Mouse (Mus musculus): Measurements from ENCODE around the gene Rnf144b.
A peak's percentile ranks its signal among the peaks of the same experiment; 100 is the strongest.

The Rnf144b gene

DNA sequence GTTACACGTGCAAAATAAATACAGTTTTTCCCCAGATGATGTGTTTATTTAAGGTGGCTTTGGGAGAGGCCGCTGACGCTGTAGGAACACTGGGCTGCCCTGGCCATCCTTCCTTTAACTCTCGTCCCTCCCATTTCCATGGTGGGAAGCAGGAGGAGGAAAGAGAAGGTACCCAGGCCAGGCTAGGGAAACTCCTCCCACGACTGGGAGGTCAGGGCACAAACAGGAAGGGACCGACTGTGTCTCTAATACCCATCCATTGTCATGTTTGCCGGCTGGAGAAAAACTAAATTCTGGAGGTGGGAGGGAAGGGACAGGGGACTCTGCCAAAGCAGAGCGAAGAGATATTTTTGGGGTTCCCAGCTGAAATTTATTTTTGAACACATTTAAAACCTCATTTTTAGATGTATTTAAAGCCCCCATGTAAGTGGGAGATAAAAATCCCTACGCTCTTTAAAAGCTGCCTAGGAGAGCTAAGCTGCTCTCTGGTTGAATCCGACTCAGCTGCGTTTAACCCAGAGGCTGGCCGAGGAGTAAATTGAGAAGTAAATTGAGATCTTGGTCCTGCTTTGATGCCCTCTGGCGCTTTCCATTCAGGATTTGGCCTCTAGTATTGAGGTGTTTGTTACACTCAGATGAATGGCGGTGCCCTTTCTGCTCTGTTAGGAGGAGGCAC lies 102.3 kb downstream of the Rnf144b start:
- DNase-seq = peak; percentile 46

DNA sequence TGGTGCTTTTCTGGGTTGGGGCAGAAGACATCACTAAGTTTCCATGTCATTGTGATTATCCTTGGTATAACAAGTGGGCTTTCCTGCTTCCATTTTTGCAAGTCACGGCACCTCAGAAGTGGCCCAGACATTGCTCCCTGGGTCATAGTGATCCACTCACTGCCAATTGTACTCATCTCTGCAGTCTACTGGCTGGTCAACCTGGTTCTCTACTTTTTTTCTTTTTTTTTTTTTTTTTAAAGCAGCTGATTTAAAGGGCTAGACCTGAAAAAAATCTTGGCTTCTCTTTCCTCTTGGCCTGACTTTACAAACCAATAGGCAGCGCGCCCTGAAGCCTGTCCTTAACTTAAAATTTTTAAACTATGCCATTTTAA lies 102.9 kb downstream of the Rnf144b start:
- DNase-seq = no peak

DNA sequence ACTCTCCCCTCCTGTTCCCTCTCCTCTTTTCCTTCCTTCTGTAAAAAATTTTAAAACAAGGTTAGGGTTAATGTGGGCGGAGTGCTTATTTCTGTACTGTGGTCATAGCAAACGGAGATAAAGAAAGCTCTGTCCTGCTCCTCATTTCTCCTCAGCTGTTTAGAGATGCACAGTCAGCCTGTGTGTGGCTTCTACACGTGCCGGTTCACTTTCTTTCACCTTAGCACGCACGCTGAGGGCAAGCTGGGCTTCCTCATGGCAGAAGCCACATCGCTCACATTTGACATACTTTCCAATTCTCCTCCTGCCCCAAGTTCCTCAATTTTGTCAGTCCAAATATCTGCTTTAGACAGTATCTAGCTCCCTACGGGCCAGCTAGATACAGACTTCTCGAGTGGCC lies 103.3 kb downstream of the Rnf144b start:
- DNase-seq = no peak

DNA sequence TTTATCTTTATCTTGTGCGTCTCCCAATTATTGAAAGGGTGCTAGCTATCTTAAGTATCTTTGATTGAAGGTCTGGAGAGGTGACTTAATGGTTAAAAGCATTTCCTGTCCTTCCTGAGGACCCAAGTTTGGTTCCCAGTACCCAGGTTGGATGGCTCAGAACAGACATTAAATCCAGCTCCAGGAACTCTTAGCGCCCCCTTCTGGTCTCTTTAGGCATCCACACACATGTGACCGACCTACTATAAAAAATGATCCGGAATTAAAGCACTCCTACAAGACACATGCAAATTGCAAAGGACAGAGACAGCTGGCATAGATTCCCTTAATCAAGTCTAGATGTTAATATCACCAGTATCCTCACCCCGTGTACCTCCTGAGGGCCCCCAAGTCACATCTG lies 104.1 kb downstream of the Rnf144b start:
- no peak for DNase-seq

DNA sequence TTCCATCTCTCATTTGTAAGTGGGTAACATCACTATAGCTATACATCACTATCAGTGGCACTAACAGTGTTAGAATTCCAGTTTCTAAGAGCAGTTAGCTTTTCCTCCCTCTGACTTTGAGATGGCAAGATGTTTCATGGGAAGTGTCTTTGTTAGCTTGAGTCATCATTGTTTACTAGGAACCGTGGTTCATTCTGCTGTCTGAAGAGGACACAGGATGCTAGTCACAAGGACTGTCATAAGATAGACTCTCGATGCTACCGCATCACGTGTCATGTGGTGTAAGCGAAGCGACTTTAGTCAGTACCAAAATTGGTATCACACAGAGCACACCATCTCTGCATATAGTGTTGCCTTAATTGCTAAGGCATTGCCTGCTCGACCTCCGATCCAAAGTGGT lies 105.7 kb downstream of the Rnf144b start:
- DNase-seq = no peak

DNA sequence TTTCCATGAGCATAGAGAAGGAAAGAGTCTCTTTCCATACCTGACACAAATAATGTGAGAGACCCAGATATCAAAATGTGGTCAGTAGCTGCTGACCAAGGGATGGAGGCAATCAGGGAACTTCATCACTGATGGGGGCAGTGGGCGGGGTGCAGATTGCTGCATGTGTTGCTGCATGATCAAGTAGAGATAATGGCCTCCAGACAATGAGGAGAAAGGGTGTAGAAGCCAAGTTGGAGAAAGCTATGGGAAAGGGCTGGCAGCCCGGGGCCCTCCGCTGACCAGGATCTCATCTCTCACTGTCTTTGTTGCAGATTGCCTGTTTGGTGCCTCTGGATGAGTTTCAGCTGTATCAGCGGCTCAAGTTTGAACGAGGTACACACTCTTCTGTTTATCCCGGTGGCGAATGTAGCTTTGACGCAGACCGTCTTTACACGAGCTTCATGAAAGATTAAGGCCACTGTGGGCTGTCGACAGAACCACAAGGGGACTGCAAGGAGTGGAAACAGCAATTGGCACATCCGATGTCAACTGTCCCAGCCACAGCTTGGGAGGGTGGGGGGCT lies 106.3 kb downstream of the Rnf144b start:
- no peak for DNase-seq

DNA sequence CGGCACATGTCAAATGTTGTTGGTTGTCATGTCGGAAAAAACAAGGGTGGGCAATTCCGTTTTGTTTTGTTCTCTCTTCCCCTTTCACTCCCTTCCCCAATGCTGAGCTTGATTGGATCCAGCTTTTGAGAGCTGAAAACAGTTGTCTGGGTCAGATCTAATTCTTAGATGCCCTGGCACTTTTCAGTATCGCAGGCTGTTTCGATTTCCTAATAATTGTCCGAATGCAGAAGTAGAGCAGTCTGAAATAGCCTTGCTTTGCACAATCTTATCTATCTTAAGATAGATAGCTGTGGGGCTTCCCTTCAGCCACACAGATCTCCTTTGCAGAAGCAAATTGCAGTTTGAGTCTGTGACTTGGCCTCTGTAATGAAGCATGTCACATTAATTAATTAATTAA lies 109.7 kb downstream of the Rnf144b start:
- no peak for DNase-seq

DNA sequence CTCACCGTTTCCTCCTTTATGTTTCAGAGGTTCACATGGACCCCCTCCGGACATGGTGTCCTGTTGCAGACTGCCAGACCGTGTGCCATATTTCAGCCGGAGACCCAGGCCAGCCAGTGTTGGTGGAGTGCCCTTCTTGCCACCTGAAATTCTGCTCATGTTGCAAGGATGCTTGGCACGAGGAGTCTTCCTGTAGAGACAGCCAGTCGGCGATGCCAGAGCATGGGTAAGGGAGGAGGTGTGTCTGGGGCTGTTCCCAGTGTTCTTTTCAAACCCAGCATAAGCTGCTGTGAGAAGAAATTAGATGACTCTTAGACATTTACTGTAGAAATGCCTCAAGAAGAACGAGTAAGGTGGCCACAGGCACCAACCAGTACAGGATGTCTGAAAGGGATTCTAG lies 114.9 kb downstream of the Rnf144b start:
- no peak for DNase-seq

DNA sequence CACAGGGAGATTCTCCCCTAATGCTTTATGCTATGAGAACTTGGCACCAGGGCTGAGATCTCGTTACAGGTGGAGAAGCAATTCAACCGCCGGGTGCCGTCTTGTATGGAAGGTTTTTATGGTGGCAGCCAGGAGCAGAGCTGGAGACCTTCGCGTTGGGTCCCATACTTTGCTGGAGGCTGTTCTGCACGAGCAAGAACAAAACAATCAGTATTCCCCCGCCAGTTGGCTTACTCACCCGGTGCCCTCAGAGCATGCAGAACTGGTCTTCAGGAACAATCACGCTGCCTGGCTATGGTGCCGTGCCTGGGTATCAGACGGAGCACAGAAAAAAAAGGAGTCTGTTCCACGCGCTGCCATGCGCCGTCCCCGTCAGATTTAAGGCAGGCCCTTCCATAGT lies 115.7 kb downstream of the Rnf144b start:
- no peak for DNase-seq

DNA sequence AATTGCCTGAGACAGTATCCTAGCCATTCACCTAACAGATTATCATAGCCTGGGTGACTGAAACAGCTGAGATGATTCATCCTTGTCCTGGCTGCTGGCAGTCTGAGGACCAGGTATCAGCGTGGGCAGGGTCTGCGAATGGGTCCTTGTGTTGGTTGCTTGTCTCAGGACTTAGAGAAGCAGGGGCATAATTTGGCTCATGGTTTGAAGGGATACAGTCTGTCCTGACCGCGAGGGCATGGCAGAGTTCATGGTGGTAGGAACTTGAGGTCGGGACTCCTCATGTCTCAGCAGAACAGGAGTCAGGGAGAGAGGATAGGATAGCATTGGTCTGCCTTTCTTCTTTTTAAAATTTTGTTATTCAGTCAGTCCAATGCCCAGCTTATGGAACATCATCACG lies 121.1 kb downstream of the Rnf144b start:
- DNase-seq = no peak

DNA sequence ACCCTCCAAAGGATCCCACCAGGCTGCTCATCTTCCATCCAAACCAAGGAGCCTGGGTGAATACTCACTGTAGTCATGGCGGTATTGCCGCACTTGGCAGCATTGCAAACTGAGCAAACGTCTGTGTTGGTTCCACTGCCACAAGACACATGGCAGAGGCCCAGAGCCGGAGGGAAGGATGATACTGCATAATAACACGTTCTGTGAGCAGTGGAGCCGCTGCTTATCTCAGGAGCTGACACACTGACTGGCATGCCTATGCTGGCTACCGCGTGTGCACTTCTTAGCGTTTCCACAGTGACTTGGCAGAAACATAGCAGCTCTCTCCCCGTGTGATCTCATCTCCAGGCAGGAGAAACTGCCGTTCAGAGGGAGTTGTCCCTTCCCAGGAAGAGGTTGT lies 122.3 kb downstream of the Rnf144b start:
- DNase-seq = no peak

DNA sequence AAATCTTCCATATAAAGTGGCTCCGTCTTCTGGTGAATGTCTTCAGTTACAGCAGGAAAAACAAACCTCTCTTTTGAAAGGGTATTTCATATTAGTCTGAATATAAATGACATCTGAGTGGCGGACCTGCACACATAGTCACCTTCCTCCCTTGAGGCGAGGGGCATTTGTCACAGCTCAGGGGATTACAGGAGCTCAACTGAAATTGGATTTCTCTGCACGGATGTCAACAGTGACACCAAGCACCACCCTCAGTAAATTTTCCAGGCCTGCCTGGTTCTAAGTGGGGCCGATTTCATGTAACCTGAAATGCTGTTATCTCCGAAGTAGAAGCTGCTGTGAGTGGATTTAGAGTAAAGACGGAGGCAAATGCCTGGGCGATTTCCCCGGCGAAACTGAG lies 124.0 kb downstream of the Rnf144b start:
- no peak for DNase-seq

DNA sequence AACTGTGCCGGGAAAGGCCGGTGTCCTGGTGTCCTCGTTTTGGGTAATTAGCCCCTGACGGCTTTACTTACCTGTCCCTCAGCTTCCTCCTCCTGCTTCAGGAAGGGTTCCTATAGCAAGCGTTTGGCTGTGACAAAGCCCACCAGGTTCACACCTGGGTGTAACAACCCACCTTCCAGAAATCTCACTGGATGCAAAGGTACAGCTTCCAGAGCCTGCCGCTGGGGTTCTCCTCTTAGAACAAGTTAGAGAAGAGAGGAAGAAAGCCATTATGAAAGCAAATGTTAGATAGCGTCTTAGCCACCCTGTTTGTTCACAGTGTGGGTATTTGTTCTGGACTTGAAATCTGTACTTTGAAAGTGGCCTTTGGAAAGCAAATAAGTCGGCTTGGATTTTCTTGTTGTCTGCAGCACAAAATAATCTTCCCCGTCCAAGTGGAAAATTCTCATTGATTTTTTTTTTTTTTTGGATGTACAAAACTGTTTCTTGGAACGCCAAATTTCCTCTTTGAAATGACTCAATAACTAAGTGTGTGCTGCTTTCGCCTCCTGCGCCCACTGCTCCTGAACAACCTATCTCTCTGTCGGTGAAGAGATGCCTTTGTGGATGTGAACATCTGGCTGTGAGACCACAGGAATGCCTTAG lies 124.8 kb downstream of the Rnf144b start:
- DNase-seq = no peak

DNA sequence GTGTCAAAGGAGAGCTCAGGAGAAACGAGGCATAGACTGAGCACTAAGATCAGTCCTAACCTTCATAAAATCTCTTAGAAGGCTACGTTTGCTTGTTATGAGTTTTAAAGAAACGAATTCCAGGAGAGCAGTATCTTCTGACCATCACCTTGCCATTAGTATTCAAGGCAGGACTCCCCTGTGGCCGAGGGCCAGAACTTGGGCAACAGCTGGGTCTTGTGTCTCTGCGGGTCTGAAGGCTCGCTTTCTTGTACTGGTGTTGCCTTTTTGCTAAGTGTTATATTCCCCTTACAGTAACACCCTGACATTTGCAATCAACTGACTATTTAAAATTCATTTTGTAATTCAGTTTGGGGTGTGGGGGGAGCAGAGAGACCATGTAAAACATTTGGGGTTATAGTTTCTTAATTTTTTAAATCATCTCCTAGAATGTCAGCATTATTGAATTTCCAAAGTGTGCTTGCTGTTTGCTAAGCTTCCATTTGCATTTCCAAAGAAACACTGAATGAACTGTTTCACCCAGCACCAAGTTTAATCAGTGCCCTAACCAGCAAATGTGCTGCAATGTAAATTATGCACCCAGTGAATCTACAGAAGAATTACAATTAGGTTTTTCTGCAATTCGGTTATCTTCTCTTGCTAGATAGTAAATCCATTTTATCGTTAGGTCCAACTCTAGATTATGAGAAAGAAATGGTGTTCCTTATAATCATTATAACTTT lies 126.0 kb downstream of the Rnf144b start:
- no peak for DNase-seq

DNA sequence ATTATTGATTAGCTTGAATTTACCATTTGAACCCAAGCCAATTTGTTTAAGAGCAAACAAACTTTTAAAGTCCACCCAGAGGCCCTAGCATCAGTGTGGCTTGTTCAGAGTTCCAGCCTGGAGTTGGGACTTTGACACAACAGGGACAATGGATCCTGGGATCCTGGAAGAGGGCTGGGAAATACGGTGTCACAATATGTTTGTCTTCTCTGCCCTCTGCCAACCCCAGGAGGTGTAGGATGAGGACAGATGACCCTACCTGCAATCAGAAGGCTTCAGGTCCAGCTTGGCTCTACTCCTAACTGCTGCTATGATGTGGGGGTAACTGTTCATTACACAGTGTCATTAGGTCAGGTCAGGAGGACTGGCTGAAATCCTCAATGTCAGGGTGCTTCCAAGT lies 128.2 kb downstream of the Rnf144b start:
- DNase-seq = no peak

DNA sequence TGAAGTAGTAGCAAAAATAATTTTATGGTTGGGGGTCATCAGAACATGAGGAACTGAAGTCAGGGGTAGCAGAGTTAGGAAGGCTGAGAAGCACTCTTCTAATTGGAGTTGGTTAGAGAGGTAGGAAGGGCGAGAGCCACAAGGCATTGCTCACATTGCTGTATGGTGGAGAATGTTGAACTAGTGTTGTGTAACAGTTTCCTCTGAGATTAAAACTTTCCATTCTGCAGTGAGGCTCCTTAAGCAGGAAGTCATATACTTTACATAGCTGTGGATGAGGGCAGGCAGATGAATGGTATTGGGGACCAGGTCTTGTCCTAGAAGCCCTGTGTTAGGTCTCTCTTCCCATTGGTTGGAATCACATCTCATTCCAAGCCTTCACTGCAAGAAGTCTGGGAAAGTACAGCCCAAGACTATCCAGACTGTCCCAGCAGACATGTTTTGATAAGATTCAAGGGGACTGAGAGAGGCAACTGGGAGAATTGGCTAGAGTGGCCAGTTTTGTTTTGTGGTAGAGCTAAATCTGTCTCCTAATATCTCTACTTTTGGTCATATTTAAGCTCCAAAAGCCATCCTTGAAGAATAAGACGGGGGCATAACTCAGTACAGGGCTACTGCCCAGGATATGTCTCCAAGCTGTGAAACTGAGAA lies 128.8 kb downstream of the Rnf144b start:
- no peak for DNase-seq

DNA sequence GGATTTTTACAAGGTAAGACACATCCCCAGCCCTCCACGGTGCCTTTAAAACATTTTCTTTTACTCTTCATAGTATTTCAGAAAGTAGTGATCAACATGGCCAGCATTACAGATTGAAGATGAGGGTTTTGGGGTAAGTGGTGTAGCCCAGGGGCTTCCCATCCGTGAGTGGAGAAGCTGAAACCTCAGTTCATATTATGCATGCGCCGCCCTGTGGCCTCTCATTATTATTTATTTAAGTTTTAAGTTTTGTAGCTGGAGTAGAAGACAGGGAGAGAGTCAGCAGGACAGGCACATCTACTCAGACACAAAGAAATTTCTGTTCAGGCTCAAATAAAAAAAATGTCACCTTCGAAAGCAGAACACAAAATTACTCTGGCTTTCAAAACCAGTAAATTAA lies 131.3 kb downstream of the Rnf144b start:
- DNase-seq = no peak

DNA sequence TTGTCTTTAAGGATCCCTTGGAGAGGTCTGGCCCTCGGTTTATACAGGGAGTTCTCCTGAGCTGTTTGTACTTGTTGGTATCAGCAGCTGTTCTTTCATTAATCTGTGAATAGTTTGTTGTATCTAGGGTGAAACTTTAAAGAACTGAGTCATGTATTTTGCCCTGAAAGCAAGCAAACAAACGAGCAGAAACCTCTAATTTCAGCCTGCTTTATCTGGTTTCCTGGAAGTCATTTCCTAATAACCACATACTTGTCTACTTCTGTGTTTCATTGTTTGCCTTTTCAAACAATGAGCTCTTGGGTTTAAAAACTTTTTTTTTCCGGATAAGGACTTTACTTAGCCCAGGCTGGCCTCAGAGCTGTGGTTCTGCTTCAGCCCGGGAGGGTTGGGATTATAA lies 136.8 kb downstream of the Rnf144b start:
- no peak for DNase-seq

DNA sequence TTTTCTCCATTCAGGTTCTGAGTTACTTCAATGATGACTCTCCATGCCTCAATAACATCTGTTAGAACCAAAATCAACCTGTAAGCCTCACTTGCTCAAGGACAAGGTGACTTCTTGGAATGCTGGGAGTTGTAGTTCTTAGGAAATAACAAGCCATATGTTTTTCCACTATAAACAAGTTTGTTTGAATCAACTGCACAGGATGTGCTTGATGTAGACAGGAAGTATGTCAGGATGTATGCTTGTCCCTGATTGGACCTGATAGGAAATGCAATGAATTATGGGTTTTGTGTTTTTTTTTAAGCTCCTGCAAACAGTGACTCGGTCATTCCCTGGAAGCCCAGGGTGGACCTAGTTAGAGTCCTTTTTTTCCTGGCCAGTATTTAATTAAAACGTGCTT lies 139.5 kb downstream of the Rnf144b start:
- DNase-seq = peak; percentile 2

DNA sequence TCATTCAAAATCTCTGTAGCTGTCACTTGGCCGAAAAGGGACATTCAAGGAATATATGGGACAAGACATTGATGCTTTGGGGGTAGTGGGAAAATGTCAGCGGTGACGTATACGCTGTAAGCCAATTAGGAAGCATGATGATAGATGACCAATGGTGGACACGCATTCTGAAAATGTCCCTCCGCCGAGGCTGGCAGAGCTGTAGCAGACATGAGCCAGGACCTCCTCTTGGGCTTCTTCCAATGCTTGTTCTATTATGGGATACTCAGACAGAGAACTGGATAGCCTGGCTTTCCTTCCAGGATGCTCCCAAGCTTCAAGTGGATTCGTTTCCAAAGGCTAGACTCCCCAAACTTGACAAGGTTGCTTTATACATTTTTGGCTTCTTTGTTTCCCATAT lies 141.9 kb downstream of the Rnf144b start:
- DNase-seq = no peak

DNA sequence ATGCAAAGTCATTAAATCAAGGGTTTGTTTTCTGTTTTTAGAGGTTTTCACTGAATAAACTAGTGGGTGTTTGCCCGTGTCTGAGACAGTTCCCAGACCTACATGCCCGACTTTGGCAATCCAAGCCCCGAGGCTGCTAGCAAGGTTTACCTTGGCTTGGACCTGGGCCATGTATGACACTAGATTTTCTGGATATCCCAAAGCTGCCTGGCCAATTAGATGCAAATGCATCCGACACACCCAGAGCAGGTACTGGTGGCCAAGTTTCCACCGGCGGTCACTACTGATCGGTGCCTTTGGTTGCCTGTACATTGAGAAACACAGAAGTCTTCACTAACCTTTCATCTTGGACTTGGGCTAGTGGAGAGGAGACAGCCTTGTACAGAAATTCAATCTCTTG lies 144.0 kb downstream of the Rnf144b start:
- no peak for DNase-seq

DNA sequence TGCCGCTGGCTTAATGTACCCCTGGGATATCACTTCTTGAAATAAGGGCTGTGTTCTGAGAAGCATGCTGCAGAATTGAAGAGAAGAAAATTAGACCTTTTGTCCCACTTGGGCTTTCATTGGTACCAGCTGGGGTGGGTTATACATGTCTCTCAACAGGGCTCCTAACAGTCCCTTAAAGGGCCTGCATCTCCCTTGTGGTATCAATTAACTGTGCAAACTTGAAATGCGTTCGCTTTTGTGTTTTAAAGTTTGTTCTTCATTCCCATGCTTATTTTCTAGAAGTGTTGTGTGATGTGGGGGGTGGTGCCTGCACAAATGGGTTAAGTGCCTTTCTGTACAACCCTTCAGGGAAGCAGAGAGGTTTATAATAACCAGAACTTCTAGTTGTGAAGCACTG lies 145.8 kb downstream of the Rnf144b start:
- no peak for DNase-seq

DNA sequence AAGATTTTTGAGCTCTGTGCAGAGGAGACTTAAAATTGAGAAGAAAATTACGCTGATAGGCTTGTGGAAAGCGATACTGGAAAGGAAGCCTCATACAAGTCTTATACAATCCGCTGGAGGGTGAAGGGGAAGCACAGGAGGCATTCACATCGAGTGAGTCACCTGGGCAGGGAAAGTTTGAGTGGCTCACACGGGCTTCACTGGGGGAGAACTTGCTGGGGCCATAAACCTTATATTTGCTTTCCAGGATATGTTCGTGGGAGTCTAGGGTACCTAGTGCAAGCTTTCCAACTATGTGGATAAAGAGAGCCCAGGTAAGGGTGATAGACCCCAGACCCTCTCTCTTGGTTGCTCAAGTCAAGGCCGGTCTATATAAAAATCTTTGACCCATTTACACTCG lies 150.5 kb downstream of the Rnf144b start:
- no peak for DNase-seq

DNA sequence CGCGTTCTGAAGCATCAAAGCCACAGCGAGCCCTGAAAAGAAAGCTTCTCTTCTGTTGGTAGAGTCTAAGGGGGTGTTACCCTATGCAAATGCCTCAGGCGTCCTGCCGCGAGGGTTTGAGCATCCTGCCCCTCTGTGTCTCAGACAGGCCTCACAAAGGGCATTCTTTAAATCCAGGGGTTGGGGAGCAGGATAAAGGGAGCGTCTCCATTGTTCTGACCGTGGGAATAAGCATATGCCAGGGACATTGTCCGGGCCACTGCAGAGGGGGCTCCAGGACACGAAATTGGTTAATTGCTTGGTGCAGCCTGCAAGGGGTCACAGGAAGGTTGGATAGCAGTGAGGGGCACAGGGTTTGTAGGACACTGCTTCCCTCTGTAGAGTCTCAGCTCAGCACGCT lies 151.0 kb downstream of the Rnf144b start:
- DNase-seq = no peak
